Mouse (Mus musculus): Measurements from ENCODE around the gene Ubash3b. TPM values are rescaled to one million over a fixed set of nuclear protein-coding genes. Genes with fewer than 3 reads are reported as not detected.

Ubash3b gene
- polyA plus RNA-seq, 1 experiment: 3.2 TPM

DNA sequence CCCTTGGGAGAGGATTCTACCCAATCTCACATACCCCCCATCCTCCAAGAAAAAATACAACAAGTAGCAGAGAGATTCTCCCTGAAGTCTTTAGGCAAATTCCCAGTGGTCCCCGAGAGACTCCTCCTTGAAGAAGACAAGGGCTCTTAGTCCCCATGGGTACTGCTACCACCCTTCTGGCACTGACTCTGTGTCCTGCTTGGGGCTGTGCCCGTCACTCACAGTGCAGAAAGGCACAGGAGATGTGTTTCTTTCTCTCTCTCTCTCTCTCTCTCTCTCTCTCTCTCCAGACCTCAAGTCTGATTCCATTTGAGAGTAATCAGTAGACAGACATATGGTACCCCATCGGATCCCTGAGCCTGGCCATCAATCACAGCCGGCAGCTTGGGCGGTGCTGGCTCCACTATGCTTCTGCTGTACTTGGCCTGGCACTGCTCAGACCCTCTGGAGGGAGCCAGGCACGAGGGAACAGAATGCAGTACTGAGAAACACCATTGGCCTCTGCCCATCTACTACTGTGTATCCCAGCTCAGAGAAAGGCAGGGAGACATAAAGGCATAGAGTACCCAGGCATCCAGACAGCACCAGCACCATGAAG is 12.3 kb downstream of the Ubash3b start:
- Histone ChIP-seq H3K36me3 (ENCODE audit: control insufficient read depth, insufficient read depth) (no peaks in the 10 kb centered on the region), H3K4me3 (ENCODE audit: insufficient read depth, poor library complexity, severe bottlenecking) (no peak overlapping the region), H3K79me3 (ENCODE audit: low read depth) (no peaks in the 10 kb centered on the region), H3ac (ENCODE audit: control insufficient read depth, insufficient read length, low read depth) (no peak overlapping the region), H3K27me3 (ENCODE audit: control insufficient read depth, insufficient read depth, insufficient read length) (no peaks in the 10 kb centered on the region), H3K79me2 (ENCODE audit: control insufficient read depth, insufficient read depth) (no peaks in the 10 kb centered on the region)
- TF ChIP-seq MAX (IDR thresholded peaks at IDR 0.05): no peak
- no peak for TF ChIP-seq MYOD1 (IDR thresholded peaks at IDR 0.05; ENCODE audit: control insufficient read depth, insufficient read length, low read depth)
- no peak for TF ChIP-seq MYOG (IDR thresholded peaks at IDR 0.05; ENCODE audit: control insufficient read depth, extremely low read depth, insufficient read length)
- TF ChIP-seq CTCF (IDR thresholded peaks at IDR 0.05; ENCODE audit: control insufficient read depth, insufficient read depth, insufficient read length): no peak
- TF ChIP-seq FOSL1 (IDR thresholded peaks at IDR 0.05; ENCODE audit: insufficient read depth, low read length, poor library complexity, severe bottlenecking): no peak
- no peak for TF ChIP-seq CEBPB (IDR thresholded peaks at IDR 0.05; ENCODE audit: low read depth)
- TF ChIP-seq USF1 (IDR thresholded peaks at IDR 0.05; ENCODE audit: low read depth): no peak

DNA sequence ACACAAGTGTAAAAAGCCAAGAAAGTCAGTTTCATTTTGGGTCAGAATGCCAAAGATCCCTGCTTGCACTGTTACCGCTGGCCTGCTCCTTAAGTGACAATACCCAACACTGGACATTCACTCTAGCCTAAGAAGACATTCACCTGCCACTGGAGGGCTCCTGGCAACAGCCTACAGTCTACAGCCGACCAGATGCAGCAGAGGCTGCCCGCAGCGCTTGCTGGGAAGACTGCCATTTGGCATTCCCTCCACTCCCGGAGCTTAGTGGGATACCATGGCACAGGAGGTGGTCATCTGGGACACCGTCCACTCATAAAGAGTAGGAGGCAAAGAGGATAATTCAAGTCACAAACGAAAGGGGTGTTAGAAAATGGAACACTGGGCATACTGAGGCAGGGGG is 12.9 kb downstream of the Ubash3b start:
- Histone ChIP-seq H3K79me2 (ENCODE audit: control insufficient read depth, insufficient read depth) (no peaks in the 10 kb centered on the region), H3K36me3 (ENCODE audit: control insufficient read depth, insufficient read depth) (no peaks in the 10 kb centered on the region)

DNA sequence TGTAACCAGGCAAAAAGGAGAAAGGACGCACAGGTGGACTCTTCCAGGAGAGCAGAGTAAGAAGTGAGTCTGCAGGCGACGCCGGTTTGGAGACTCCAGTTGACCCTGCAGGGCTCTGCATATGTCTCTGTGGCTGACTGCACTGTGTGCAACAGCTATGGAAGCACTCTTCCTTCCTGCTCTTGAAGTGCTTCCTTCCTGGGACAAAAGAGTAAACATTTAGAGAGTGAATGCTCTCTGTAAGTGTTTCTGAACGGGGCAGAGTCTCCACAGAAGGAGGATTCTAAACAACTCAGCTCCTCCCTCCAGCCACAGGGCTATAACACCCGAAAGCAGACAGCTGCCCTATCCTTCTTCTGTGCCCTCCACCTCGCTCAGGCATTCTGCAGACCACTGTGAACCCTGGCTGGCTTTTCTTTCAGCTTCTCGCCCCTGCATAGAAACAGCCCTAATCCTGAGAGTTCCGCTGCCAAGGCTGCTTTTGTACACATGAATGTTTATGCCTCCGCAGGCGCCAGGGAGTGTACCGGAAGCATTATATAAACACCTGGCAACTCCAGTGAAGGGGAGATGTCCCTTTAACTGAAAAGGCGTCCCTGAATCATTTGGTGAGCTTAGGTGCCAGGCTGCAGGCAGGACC is 14.2 kb downstream of the Ubash3b start:
- no peaks in the 10 kb centered on the region for H3K36me3 ChIP-seq (ENCODE audit: control insufficient read depth, insufficient read depth)
- no peaks in the 10 kb centered on the region for H3K79me2 ChIP-seq (ENCODE audit: control insufficient read depth, insufficient read depth)
- no peaks in the 10 kb centered on the region for H3K79me3 ChIP-seq (ENCODE audit: low read depth)
- H3K4me3 ChIP-seq (ENCODE audit: insufficient read depth, poor library complexity, severe bottlenecking): no peak overlapping the region
- H3ac ChIP-seq (ENCODE audit: control insufficient read depth, insufficient read length, low read depth): no peak overlapping the region
- no peaks in the 10 kb centered on the region for H3K27me3 ChIP-seq (ENCODE audit: control insufficient read depth, insufficient read depth, insufficient read length)
- TF ChIP-seq MAX (IDR thresholded peaks at IDR 0.05) (no peak), MYOD1 (IDR thresholded peaks at IDR 0.05; ENCODE audit: control insufficient read depth, insufficient read length, low read depth) (no peak), USF1 (IDR thresholded peaks at IDR 0.05; ENCODE audit: low read depth) (no peak), CEBPB (IDR thresholded peaks at IDR 0.05; ENCODE audit: low read depth) (no peak), MYOG (IDR thresholded peaks at IDR 0.05; ENCODE audit: control insufficient read depth, extremely low read depth, insufficient read length) (no peak), CTCF (IDR thresholded peaks at IDR 0.05; ENCODE audit: control insufficient read depth, insufficient read depth, insufficient read length) (no peak), FOSL1 (IDR thresholded peaks at IDR 0.05; ENCODE audit: insufficient read depth, low read length, poor library complexity, severe bottlenecking) (no peak)

More for the DNA sequence above, 12.9 kb downstream of the Ubash3b start:
- no peaks in the 10 kb centered on the region for H3K79me3 ChIP-seq (ENCODE audit: low read depth)
- H3ac ChIP-seq (ENCODE audit: control insufficient read depth, insufficient read length, low read depth): no peak overlapping the region
- TF ChIP-seq MYOG (IDR thresholded peaks at IDR 0.05; ENCODE audit: control insufficient read depth, extremely low read depth, insufficient read length): no peak
- no peak for TF ChIP-seq FOSL1 (IDR thresholded peaks at IDR 0.05; ENCODE audit: insufficient read depth, low read length, poor library complexity, severe bottlenecking)
- no peak overlapping the region for H3K4me3 ChIP-seq (ENCODE audit: insufficient read depth, poor library complexity, severe bottlenecking)
- H3K27me3 ChIP-seq (ENCODE audit: control insufficient read depth, insufficient read depth, insufficient read length): no peaks in the 10 kb centered on the region

DNA sequence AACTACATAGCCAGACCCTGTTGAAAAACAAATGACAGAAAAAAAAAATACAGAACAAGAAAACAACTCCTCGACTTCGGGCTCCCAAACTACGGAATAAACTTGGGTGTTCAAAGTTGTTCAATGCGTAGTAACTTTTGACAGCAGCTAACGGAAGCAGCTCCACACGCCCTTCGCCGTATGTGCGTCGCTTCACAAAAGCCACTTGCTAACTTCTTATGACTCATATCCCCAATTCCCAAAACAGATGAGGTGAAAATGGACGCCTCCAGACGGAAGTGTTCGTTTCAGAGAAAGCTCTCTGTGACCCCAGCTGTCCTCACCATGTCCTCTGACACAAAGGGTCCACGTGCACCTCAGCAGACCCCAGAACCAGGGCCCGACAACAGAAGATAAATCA is 17.7 kb downstream of the Ubash3b start:
- H3K36me3 ChIP-seq (ENCODE audit: control insufficient read depth, insufficient read depth): no peaks in the 10 kb centered on the region
- H3K27me3 ChIP-seq (ENCODE audit: control insufficient read depth, insufficient read depth, insufficient read length): no peaks in the 10 kb centered on the region
- no peak overlapping the region for H3K4me3 ChIP-seq (ENCODE audit: insufficient read depth, poor library complexity, severe bottlenecking)
- TF ChIP-seq MAX (IDR thresholded peaks at IDR 0.05): no peak
- TF ChIP-seq CEBPB (IDR thresholded peaks at IDR 0.05; ENCODE audit: low read depth): no peak
- no peak for TF ChIP-seq USF1 (IDR thresholded peaks at IDR 0.05; ENCODE audit: low read depth)
- no peak for TF ChIP-seq CTCF (IDR thresholded peaks at IDR 0.05; ENCODE audit: control insufficient read depth, insufficient read depth, insufficient read length)
- TF ChIP-seq MYOD1 (IDR thresholded peaks at IDR 0.05; ENCODE audit: control insufficient read depth, insufficient read length, low read depth): no peak
- TF ChIP-seq FOSL1 (IDR thresholded peaks at IDR 0.05; ENCODE audit: insufficient read depth, low read length, poor library complexity, severe bottlenecking): no peak
- TF ChIP-seq MYOG (IDR thresholded peaks at IDR 0.05; ENCODE audit: control insufficient read depth, extremely low read depth, insufficient read length): no peak
- H3ac ChIP-seq (ENCODE audit: control insufficient read depth, insufficient read length, low read depth): no peak overlapping the region
- H3K79me3 ChIP-seq (ENCODE audit: low read depth): no peaks in the 10 kb centered on the region
- H3K79me2 ChIP-seq (ENCODE audit: control insufficient read depth, insufficient read depth): no peaks in the 10 kb centered on the region

DNA sequence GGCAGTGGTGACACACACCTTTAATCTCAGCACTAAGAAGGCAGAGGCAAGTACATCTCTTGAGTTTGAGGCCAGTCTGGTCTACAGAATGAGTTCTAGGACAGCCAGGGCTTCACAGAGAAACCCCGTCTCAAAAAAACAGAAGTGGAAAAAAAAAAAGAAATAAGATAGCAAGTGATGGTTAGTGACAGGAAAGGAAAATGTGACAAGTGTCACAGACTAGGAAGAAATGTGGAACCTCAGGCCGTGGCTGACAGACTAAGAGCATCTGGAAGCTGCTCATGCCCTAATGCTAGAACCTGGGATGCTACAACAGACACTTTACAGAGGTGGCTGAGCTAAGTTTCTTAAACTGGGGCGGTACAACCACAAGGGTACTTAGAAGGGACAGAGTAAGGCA is 18.4 kb downstream of the Ubash3b start:
- Histone ChIP-seq H3K27me3 (ENCODE audit: control insufficient read depth, insufficient read depth, insufficient read length) (no peaks in the 10 kb centered on the region), H3ac (ENCODE audit: control insufficient read depth, insufficient read length, low read depth) (no peak overlapping the region), H3K79me2 (ENCODE audit: control insufficient read depth, insufficient read depth) (no peaks in the 10 kb centered on the region), H3K36me3 (ENCODE audit: control insufficient read depth, insufficient read depth) (no peaks in the 10 kb centered on the region), H3K79me3 (ENCODE audit: low read depth) (no peaks in the 10 kb centered on the region), H3K4me3 (ENCODE audit: insufficient read depth, poor library complexity, severe bottlenecking) (no peak overlapping the region)
- no peak for TF ChIP-seq MYOD1 (IDR thresholded peaks at IDR 0.05; ENCODE audit: control insufficient read depth, insufficient read length, low read depth)
- TF ChIP-seq USF1 (IDR thresholded peaks at IDR 0.05; ENCODE audit: low read depth): no peak
- no peak for TF ChIP-seq CTCF (IDR thresholded peaks at IDR 0.05; ENCODE audit: control insufficient read depth, insufficient read depth, insufficient read length)
- no peak for TF ChIP-seq CEBPB (IDR thresholded peaks at IDR 0.05; ENCODE audit: low read depth)
- no peak for TF ChIP-seq MYOG (IDR thresholded peaks at IDR 0.05; ENCODE audit: control insufficient read depth, extremely low read depth, insufficient read length)
- no peak for TF ChIP-seq FOSL1 (IDR thresholded peaks at IDR 0.05; ENCODE audit: insufficient read depth, low read length, poor library complexity, severe bottlenecking)
- no peak for TF ChIP-seq MAX (IDR thresholded peaks at IDR 0.05)
